Mouse (Mus musculus): ENCODE results near the gene Rbfox3. TPM values are rescaled to one million over a fixed set of nuclear protein-coding genes. Genes with fewer than 3 reads are reported as not detected.

Rbfox3 gene
- polyA plus RNA-seq, 1 experiment from 2014 or later = not detected

GRCm38 (mm10) chr11:118894835-118895234 lies 16.6 kb downstream of the Rbfox3 start:
- H3K4me3 ChIP-seq (ENCODE audit: inconsistent target) = no peak overlapping the region
- H3K36me3 ChIP-seq (ENCODE audit: inconsistent target) = no peaks in the 10 kb centered on the region
- H3K79me2 ChIP-seq (ENCODE audit: inconsistent target) = no peaks in the 10 kb centered on the region
- 78% methylated on average over 5 of the region's 5 CpGs for WGBS (ENCODE audit: missing documents)
- no peak overlapping the region for H3K27ac ChIP-seq

- Histone ChIP-seq H3K36me3 (ENCODE audit: inconsistent target) (no peaks in the 10 kb centered on the region), H3K4me3 (ENCODE audit: inconsistent target) (no peak overlapping the region), H3K27ac (no peak overlapping the region), H3K79me2 (ENCODE audit: inconsistent target) (no peaks in the 10 kb centered on the region)
- 85% methylated on average over 4 of the region's 4 CpGs for WGBS (ENCODE audit: missing documents)
Measured at GRCm38 (mm10) chr11:118894196-118894595, 17.2 kb downstream of the Rbfox3 start.

GRCm38 (mm10) chr11:118892876-118893275 lies 18.5 kb downstream of the Rbfox3 start:
- WGBS (ENCODE audit: missing documents) = 80% methylated on average over 3 of the region's 5 CpGs
- H3K79me2 ChIP-seq (ENCODE audit: inconsistent target) = no peaks in the 10 kb centered on the region
- no peak overlapping the region for H3K4me3 ChIP-seq (ENCODE audit: inconsistent target)
- H3K36me3 ChIP-seq (ENCODE audit: inconsistent target) = no peaks in the 10 kb centered on the region
- no peak overlapping the region for H3K27ac ChIP-seq

- WGBS (ENCODE audit: missing documents) = 88% methylated on average over 15 of the region's 15 CpGs
- Histone ChIP-seq H3K79me2 (ENCODE audit: inconsistent target) (no peaks in the 10 kb centered on the region), H3K27ac (no peak overlapping the region), H3K36me3 (ENCODE audit: inconsistent target) (no peaks in the 10 kb centered on the region), H3K4me3 (ENCODE audit: inconsistent target) (no peak overlapping the region)
Measured at GRCm38 (mm10) chr11:118891516-118891915, 19.9 kb downstream of the Rbfox3 start.

- Histone ChIP-seq H3K79me2 (ENCODE audit: inconsistent target) (no peaks in the 10 kb centered on the region), H3K27ac (no peak overlapping the region), H3K36me3 (ENCODE audit: inconsistent target) (no peaks in the 10 kb centered on the region), H3K4me3 (ENCODE audit: inconsistent target) (no peak overlapping the region)
- WGBS (ENCODE audit: missing documents) = 80% methylated on average over 16 of the region's 16 CpGs
Measured at GRCm38 (mm10) chr11:118890992-118891398, 20.4 kb downstream of the Rbfox3 start.

GRCm38 (mm10) chr11:118890474-118890873 lies 20.9 kb downstream of the Rbfox3 start:
- no peaks in the 10 kb centered on the region for H3K36me3 ChIP-seq (ENCODE audit: inconsistent target)
- WGBS (ENCODE audit: missing documents) = 57% methylated on average over 5 of the region's 5 CpGs
- H3K27ac ChIP-seq = no peak overlapping the region
- H3K4me3 ChIP-seq (ENCODE audit: inconsistent target) = no peak overlapping the region
- H3K79me2 ChIP-seq (ENCODE audit: inconsistent target) = no peaks in the 10 kb centered on the region

GRCm38 (mm10) chr11:118889500-118889899 lies 21.9 kb downstream of the Rbfox3 start:
- Histone ChIP-seq H3K36me3 (ENCODE audit: inconsistent target) (no peaks in the 10 kb centered on the region), H3K79me2 (ENCODE audit: inconsistent target) (no peaks in the 10 kb centered on the region), H3K4me3 (ENCODE audit: inconsistent target) (no peak overlapping the region), H3K27ac (no peak overlapping the region)
- 81% methylated on average over 4 of the region's 4 CpGs for WGBS (ENCODE audit: missing documents)

- H3K4me3 ChIP-seq (ENCODE audit: inconsistent target) = no peak overlapping the region
- 77% methylated on average over 8 of the region's 8 CpGs for WGBS (ENCODE audit: missing documents)
- no peaks in the 10 kb centered on the region for H3K36me3 ChIP-seq (ENCODE audit: inconsistent target)
- H3K27ac ChIP-seq = no peak overlapping the region
- no peaks in the 10 kb centered on the region for H3K79me2 ChIP-seq (ENCODE audit: inconsistent target)
Measured at GRCm38 (mm10) chr11:118888426-118888825, 23.0 kb downstream of the Rbfox3 start.

- Histone ChIP-seq H3K36me3 (ENCODE audit: inconsistent target) (no peaks in the 10 kb centered on the region), H3K27ac (no peak overlapping the region), H3K79me2 (ENCODE audit: inconsistent target) (no peaks in the 10 kb centered on the region), H3K4me3 (ENCODE audit: inconsistent target) (no peak overlapping the region)
Measured at GRCm38 (mm10) chr11:118887206-118887605, 24.2 kb downstream of the Rbfox3 start.

GRCm38 (mm10) chr11:118886269-118886965 lies 25.0 kb downstream of the Rbfox3 start:
- H3K27ac ChIP-seq = no peak overlapping the region
- no peak overlapping the region for H3K4me3 ChIP-seq (ENCODE audit: inconsistent target)
- WGBS (ENCODE audit: missing documents) = 91% methylated on average over 11 of the region's 11 CpGs

GRCm38 (mm10) chr11:118885604-118886003 lies 25.8 kb downstream of the Rbfox3 start:
- Histone ChIP-seq H3K27ac (no peak overlapping the region), H3K79me2 (ENCODE audit: inconsistent target) (no peaks in the 10 kb centered on the region), H3K4me3 (ENCODE audit: inconsistent target) (no peak overlapping the region), H3K36me3 (ENCODE audit: inconsistent target) (no peaks in the 10 kb centered on the region)
- 82% methylated on average over 8 of the region's 8 CpGs for WGBS (ENCODE audit: missing documents)

More at GRCm38 (mm10) chr11:118886269-118886965, 25.0 kb downstream of the Rbfox3 start:
- Histone ChIP-seq H3K79me2 (ENCODE audit: inconsistent target) (no peaks in the 10 kb centered on the region), H3K36me3 (ENCODE audit: inconsistent target) (no peaks in the 10 kb centered on the region)

GRCm38 (mm10) chr11:118885135-118885534 lies 26.3 kb downstream of the Rbfox3 start:
- 90% methylated on average over 16 of the region's 16 CpGs for WGBS (ENCODE audit: missing documents)
- no peaks in the 10 kb centered on the region for H3K36me3 ChIP-seq (ENCODE audit: inconsistent target)
- no peaks in the 10 kb centered on the region for H3K79me2 ChIP-seq (ENCODE audit: inconsistent target)
- H3K4me3 ChIP-seq (ENCODE audit: inconsistent target) = no peak overlapping the region
- H3K27ac ChIP-seq = no peak overlapping the region

- H3K4me3 ChIP-seq (ENCODE audit: inconsistent target) = no peak overlapping the region
- 85% methylated on average over 9 of the region's 9 CpGs for WGBS (ENCODE audit: missing documents)
Measured at GRCm38 (mm10) chr11:118883143-118883542, 28.3 kb downstream of the Rbfox3 start.

GRCm38 (mm10) chr11:118881786-118882495 lies 29.5 kb downstream of the Rbfox3 start:
- H3K36me3 ChIP-seq (ENCODE audit: inconsistent target) = no peaks in the 10 kb centered on the region
- WGBS (ENCODE audit: missing documents) = 43% methylated on average over 11 of the region's 11 CpGs
- H3K79me2 ChIP-seq (ENCODE audit: inconsistent target) = no peaks in the 10 kb centered on the region
- H3K27ac ChIP-seq = no peak overlapping the region
- H3K4me3 ChIP-seq (ENCODE audit: inconsistent target) = no peak overlapping the region

More at GRCm38 (mm10) chr11:118883143-118883542, 28.3 kb downstream of the Rbfox3 start:
- Histone ChIP-seq H3K27ac (no peak overlapping the region), H3K79me2 (ENCODE audit: inconsistent target) (no peaks in the 10 kb centered on the region), H3K36me3 (ENCODE audit: inconsistent target) (no peaks in the 10 kb centered on the region)

- Histone ChIP-seq H3K4me3 (ENCODE audit: inconsistent target) (no peak overlapping the region), H3K36me3 (ENCODE audit: inconsistent target) (no peaks in the 10 kb centered on the region), H3K27ac (no peak overlapping the region), H3K79me2 (ENCODE audit: inconsistent target) (no peaks in the 10 kb centered on the region)
- 94% methylated on average over 8 of the region's 8 CpGs for WGBS (ENCODE audit: missing documents)
Measured at GRCm38 (mm10) chr11:118879466-118880150, 31.8 kb downstream of the Rbfox3 start.
